Mouse (Mus musculus): ENCODE data around the gene Cxcl5.

- no peak for TF ChIP-seq CTCF (IDR thresholded peaks at IDR 0.05; ENCODE audit: insufficient read depth, low read length)
- TF ChIP-seq POLR2A (IDR thresholded peaks at IDR 0.05; ENCODE audit: borderline replicate concordance, extremely low read depth, low read depth, low read length): no peak
Observed at GRCm38 (mm10) chr5:90777621-90778020, 18.5 kb downstream of the Cxcl5 start.

All from lung, adult 2 months (tissue).